Mouse (Mus musculus): Measurements from ENCODE around the gene Yeats2.

The Yeats2 gene

DNA sequence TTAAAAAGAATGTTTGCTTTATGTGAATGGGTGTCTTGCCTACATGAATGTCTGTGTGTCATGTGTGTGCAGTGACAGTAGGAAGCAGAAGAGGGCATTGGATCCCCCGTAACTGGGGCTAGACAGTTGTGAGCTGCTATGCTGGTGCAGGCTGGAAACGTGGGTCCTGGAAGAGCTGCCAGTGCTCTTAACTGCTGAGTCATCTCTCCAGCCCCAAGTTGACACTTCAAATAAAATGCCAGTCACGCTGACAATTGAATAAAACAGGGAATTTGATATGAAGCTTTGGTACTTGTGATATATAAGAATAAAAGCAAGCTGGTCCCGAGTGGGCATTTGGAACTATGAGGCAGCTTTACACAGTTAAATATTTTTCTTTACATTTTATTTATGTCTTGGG lies 139.4 kb downstream of the Yeats2 start:
- peak; percentile 25 for DNase-seq (ENCODE audit: low read depth, low spot score)
